Mouse (Mus musculus): ENCODE results near the gene Cbx3. TPM values are rescaled to one million over a fixed set of nuclear protein-coding genes. Genes with fewer than 3 reads are reported as not detected.

The Cbx3 gene
- total and polyA plus RNA-seq, 3 experiments = 145 to 300 (median 258) TPM

DNA sequence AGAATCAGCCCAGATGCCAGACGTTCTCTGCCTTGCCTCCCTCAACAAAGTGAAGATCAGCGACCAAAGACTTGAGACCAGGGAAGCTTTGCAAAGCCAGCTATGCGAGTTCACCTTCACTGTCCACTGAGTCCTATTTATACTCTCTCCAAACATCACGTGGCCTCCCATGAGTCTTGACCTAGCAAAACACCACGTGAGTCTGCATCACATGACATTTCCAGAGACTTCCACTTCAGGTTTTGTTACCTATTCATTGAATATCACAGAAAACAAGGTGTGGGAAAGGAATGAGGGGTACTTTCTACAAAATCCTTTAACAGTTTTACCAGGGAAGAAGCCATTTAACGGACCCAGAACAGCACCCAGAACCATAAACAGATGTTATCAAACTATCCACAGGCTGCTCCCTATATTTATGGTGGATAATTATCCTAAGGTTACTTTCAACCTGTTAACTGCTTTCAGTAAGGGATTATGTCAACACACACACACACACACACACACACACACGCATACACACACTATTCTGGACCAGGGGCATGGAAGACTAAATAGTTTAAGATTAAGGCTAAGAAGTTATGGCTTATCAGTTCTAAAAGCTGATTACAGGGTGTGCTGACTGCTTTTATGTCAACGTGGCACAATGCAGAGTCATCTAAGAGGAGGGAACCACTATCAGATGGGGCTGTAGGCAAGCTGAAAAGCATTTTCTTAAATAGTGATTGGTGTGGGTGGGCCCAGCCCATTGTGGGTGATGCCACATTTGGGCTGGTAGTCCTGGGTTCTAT, 27.4 kb downstream of the Cbx3 start:
- peaks cover 2 to 11% of the 10 kb centered on the region in 2 experiments; a peak in 2 of 4 replicates for H3K4me1 ChIP-seq (ENCODE audit: control insufficient read depth in 1 of 2, insufficient read depth in 2 of 2)
- no peaks in the 10 kb centered on the region for H3K36me3 ChIP-seq (replicated peaks in 1 of 2; ENCODE audit: control insufficient read depth in 1 of 2, insufficient read depth in 1 of 2, low read length in 1 of 2)
- dilution Hi-C loops (cut with MboI; ENCODE audit: extremely low pct_ligation_motif_present, extremely low pct_unique_long_range_greater_than_20kb, low sequenced_read_pairs) = no loop called here
- H3K4me2 ChIP-seq (ENCODE audit: insufficient read depth, low read depth, poor library complexity, severe bottlenecking) = no peak overlapping the region
- H3K9me3 ChIP-seq (replicated peaks; ENCODE audit: low read length) = peaks cover 4% of the 10 kb centered on the region
- no peaks in the 10 kb centered on the region for H3K27me3 ChIP-seq (replicated peaks)
- no peak for TF ChIP-seq SMC3 (IDR thresholded peaks at IDR 0.05; ENCODE audit: low read depth, low read length)
- TF ChIP-seq USF1 (IDR thresholded peaks at IDR 0.05; ENCODE audit: low read depth, low read length) = peak; percentile 34; the same call in 1 of the 2 replicates
- TF ChIP-seq MEF2A (IDR thresholded peaks at IDR 0.05; ENCODE audit: borderline replicate concordance, low read depth, low read length) = no peak
- peak; percentile 23; the same call in 1 of the 2 replicates for TF ChIP-seq USF2 (conservative IDR thresholded peaks at IDR 0.05; ENCODE audit: low read depth, low read length)
- in situ Hi-C loops (cut with MboI; ENCODE audit: low pct_ligation_motif_present, low pct_unique_long_range_greater_than_20kb, low sequenced_read_pairs) = no loop called here
- no peaks in the 10 kb centered on the region for H3K79me2 ChIP-seq (replicated peaks; ENCODE audit: control insufficient read depth, extremely low read depth, insufficient read depth, poor library complexity, severe bottlenecking)
- no peak overlapping the region for H3K27ac ChIP-seq (ENCODE audit: insufficient read depth, low read depth)
- DNase-seq (ENCODE audit: extremely low read depth) = no peak
- H3K4me3 ChIP-seq (replicated peaks in 1 of 3; ENCODE audit: low read depth in 2 of 3, low read length in 2 of 3, poor library complexity in 1 of 3) = no peak overlapping the region
- H3K9ac ChIP-seq (ENCODE audit: insufficient read depth, low read depth) = no peak overlapping the region

- no peak overlapping the region for H3K9ac ChIP-seq (ENCODE audit: insufficient read depth, low read depth)
- no peak for DNase-seq (ENCODE audit: extremely low read depth)
- H3K27me3 ChIP-seq (replicated peaks) = no peaks in the 10 kb centered on the region
- no peak overlapping the region for H3K4me2 ChIP-seq (ENCODE audit: insufficient read depth, low read depth, poor library complexity, severe bottlenecking)
- no peaks in the 10 kb centered on the region for H3K79me2 ChIP-seq (replicated peaks; ENCODE audit: control insufficient read depth, extremely low read depth, insufficient read depth, poor library complexity, severe bottlenecking)
- no peak for TF ChIP-seq MXI1 (IDR thresholded peaks at IDR 0.05; ENCODE audit: low read depth, low read length)
- TF ChIP-seq ZKSCAN1 (IDR thresholded peaks at IDR 0.05; ENCODE audit: borderline replicate concordance, low read depth, low read length) = no peak
- TF ChIP-seq TCF12 (IDR thresholded peaks at IDR 0.05; ENCODE audit: low read depth, low read length) = no peak
- no peak for TF ChIP-seq SMC3 (IDR thresholded peaks at IDR 0.05; ENCODE audit: low read depth, low read length)
- no peak for TF ChIP-seq CHD2 (IDR thresholded peaks at IDR 0.05; ENCODE audit: low read length)
- no peak for TF ChIP-seq HCFC1 (IDR thresholded peaks at IDR 0.05; ENCODE audit: low read depth, low read length)
- no peak for TF ChIP-seq MYC (IDR thresholded peaks at IDR 0.05; ENCODE audit: low read depth, low read length)
- H3K36me3 ChIP-seq (replicated peaks in 1 of 2; ENCODE audit: control insufficient read depth in 1 of 2, insufficient read depth in 1 of 2, low read length in 1 of 2) = no peaks in the 10 kb centered on the region
- in situ Hi-C loops (cut with MboI; ENCODE audit: low pct_ligation_motif_present, low pct_unique_long_range_greater_than_20kb, low sequenced_read_pairs) (loop anchor here (5.0 kb wide), 1 partner anchor 72 kb away; no protein-coding TSS in a partner anchor), dilution Hi-C loops (cut with MboI; ENCODE audit: extremely low pct_ligation_motif_present, extremely low pct_unique_long_range_greater_than_20kb, low sequenced_read_pairs) (no loop called here)
- H3K27ac ChIP-seq (ENCODE audit: insufficient read depth, low read depth) = no peak overlapping the region
- peaks cover 4% of the 10 kb centered on the region for H3K9me3 ChIP-seq (replicated peaks; ENCODE audit: low read length)
- H3K4me1 ChIP-seq (ENCODE audit: control insufficient read depth in 1 of 2, insufficient read depth in 2 of 2) = peaks cover 0 to 6% of the 10 kb centered on the region in 2 experiments; a peak in 2 of 4 replicates
- H3K4me3 ChIP-seq (replicated peaks in 1 of 3; ENCODE audit: low read depth in 2 of 3, low read length in 2 of 3, poor library complexity in 1 of 3) = no peak overlapping the region
Observed at GRCm38 (mm10) chr6:51505671-51506070, 35.5 kb downstream of the Cbx3 start.

- Histone ChIP-seq H3K4me3 (replicated peaks in 1 of 3; ENCODE audit: low read depth in 2 of 3, low read length in 2 of 3, poor library complexity in 1 of 3) (no peak overlapping the region), H3K27me3 (replicated peaks) (no peaks in the 10 kb centered on the region), H3K4me2 (ENCODE audit: insufficient read depth, low read depth, poor library complexity, severe bottlenecking) (no peak overlapping the region), H3K36me3 (replicated peaks in 1 of 2; ENCODE audit: control insufficient read depth in 1 of 2, insufficient read depth in 1 of 2, low read length in 1 of 2) (no peaks in the 10 kb centered on the region), H3K9ac (ENCODE audit: insufficient read depth, low read depth) (no peak overlapping the region), H3K27ac (ENCODE audit: insufficient read depth, low read depth) (no peak overlapping the region), H3K79me2 (replicated peaks; ENCODE audit: control insufficient read depth, extremely low read depth, insufficient read depth, poor library complexity, severe bottlenecking) (no peaks in the 10 kb centered on the region), H3K9me3 (replicated peaks; ENCODE audit: low read length) (no peaks in the 10 kb centered on the region), H3K4me1 (ENCODE audit: control insufficient read depth in 1 of 2, insufficient read depth in 2 of 2) (peaks cover 0 to 5% of the 10 kb centered on the region in 2 experiments; a peak in 2 of 4 replicates)
- in situ Hi-C loops (cut with MboI; ENCODE audit: low pct_ligation_motif_present, low pct_unique_long_range_greater_than_20kb, low sequenced_read_pairs) (loop anchor here (5.0 kb wide), 1 partner anchor 70 kb away; no protein-coding TSS in a partner anchor), dilution Hi-C loops (cut with MboI; ENCODE audit: extremely low pct_ligation_motif_present, extremely low pct_unique_long_range_greater_than_20kb, low sequenced_read_pairs) (no loop called here)
- no peak for TF ChIP-seq POLR2A (IDR thresholded peaks at IDR 0.05; ENCODE audit: low read depth, low read length)
- no peak for TF ChIP-seq ELF1 (IDR thresholded peaks at IDR 0.05; ENCODE audit: low read depth, low read length)
- TF ChIP-seq ZC3H11A (IDR thresholded peaks at IDR 0.05; ENCODE audit: low read depth, low read length) = no peak
- no peak for TF ChIP-seq MAZ (IDR thresholded peaks at IDR 0.05; ENCODE audit: low read depth, low read length)
- TF ChIP-seq MEF2A (IDR thresholded peaks at IDR 0.05; ENCODE audit: borderline replicate concordance, low read depth, low read length) = no peak
- TF ChIP-seq MAX (IDR thresholded peaks at IDR 0.05; ENCODE audit: low read length) = no peak
- no peak for TF ChIP-seq ETS1 (conservative IDR thresholded peaks at IDR 0.05; ENCODE audit: low read depth, low read length)
- no peak for DNase-seq (ENCODE audit: extremely low read depth)
Observed at GRCm38 (mm10) chr6:51507556-51507955, 37.4 kb downstream of the Cbx3 start.

All from CH12.LX (cell line).